Mouse (Mus musculus) liver, embryonic 14.5 days (tissue): ENCODE results near the gene Zmiz1.

Experiments used
- CTCF ChIP-seq: IDR thresholded peaks from 2 replicates; pipeline ENCODE4 v1.5.1; 2016; ENCODE audit warnings: antibody characterized with exemption, low read depth, control low read depth
- EP300 ChIP-seq: IDR thresholded peaks from 2 replicates; pipeline ENCODE4 v1.6.1; 2016; ENCODE audit warnings: antibody characterized with exemption, low read depth

- TF ChIP-seq CTCF: no peak
- TF ChIP-seq EP300: no peak
Measured at GRCm38 (mm10) chr14:25504241-25504640, 45.3 kb downstream of the Zmiz1 start.
